Mouse (Mus musculus) hindbrain, embryonic 15.5 days (tissue): ENCODE measurements around the gene Grin1. TPM values are rescaled to one million over a fixed set of nuclear protein-coding genes. Genes with fewer than 3 reads are reported as not detected.

Experiments used
- ATAC-seq: fragments of 200-750 bp; cut with Nextera tagmentation; 2 replicates; pipeline ENCODE4 v1.8.0; 2017; ENCODE audit warnings: low read depth, moderate number of reproducible peaks, moderate TSS enrichment; ENCODE audit not compliant: low FRiP score
- H3K27ac ChIP-seq: fragments of 300-500 bp; sonication (generic); replicated peaks from 2 replicates; pipeline ENCODE4 v1.5.1; 2015; ENCODE audit warnings: mild to moderate bottlenecking, inconsistent platforms
- H3K27me3 ChIP-seq: fragments of 300-500 bp; sonication (generic); 2 replicates; pipeline ENCODE4 v1.6.1; 2015; ENCODE audit warnings: control low read depth, inconsistent platforms
- H3K36me3 ChIP-seq: fragments of 300-500 bp; sonication (generic); 2 replicates; pipeline ENCODE4 v1.6.1; 2015; ENCODE audit warnings: control low read depth, inconsistent platforms
- H3K4me1 ChIP-seq: fragments of 300-500 bp; sonication (generic); replicated peaks from 2 replicates; pipeline ENCODE4 v1.6.1; 2015; ENCODE audit warnings: control low read depth, inconsistent platforms
- H3K4me2 ChIP-seq: fragments of 300-500 bp; sonication (generic); 2 replicates; pipeline ENCODE4 v1.6.1; 2015; ENCODE audit warnings: moderate library complexity, mild to moderate bottlenecking, inconsistent platforms
- H3K4me3 ChIP-seq: fragments of 300-500 bp; sonication (generic); 2 replicates; pipeline ENCODE4 v1.5.1; 2015; ENCODE audit warnings: mild to moderate bottlenecking, inconsistent platforms
- H3K9ac ChIP-seq: fragments of 300-500 bp; sonication (generic); 2 replicates; pipeline ENCODE4 v1.6.1; 2015; ENCODE audit warnings: inconsistent platforms
- H3K9me3 ChIP-seq: fragments of 300-500 bp; sonication (generic); 2 replicates; pipeline ENCODE4 v1.6.1; 2016; ENCODE audit warnings: control low read depth, inconsistent platforms
- WGBS: fragments of 180-500 bp; shearing (Covaris S2); methylation state at CpG from one replicate; pipeline ENCODE4 v1.1.7; 2015; 5-methylcytosine and 5-hydroxymethylcytosine counted together
- polyA plus RNA-seq: library from polyadenylated mRNA; unstranded; fragments of >200 nt; fragmentation: Nextera tagmentation; extraction: Ambion mirVana; gene quantifications from 2 replicates; pipeline ENCODE4 v1.2.1, GENCODE M21; 2015

Grin1 gene
- polyA plus RNA-seq, 1 experiment from 2014 or later, result 61.3 TPM

DNA sequence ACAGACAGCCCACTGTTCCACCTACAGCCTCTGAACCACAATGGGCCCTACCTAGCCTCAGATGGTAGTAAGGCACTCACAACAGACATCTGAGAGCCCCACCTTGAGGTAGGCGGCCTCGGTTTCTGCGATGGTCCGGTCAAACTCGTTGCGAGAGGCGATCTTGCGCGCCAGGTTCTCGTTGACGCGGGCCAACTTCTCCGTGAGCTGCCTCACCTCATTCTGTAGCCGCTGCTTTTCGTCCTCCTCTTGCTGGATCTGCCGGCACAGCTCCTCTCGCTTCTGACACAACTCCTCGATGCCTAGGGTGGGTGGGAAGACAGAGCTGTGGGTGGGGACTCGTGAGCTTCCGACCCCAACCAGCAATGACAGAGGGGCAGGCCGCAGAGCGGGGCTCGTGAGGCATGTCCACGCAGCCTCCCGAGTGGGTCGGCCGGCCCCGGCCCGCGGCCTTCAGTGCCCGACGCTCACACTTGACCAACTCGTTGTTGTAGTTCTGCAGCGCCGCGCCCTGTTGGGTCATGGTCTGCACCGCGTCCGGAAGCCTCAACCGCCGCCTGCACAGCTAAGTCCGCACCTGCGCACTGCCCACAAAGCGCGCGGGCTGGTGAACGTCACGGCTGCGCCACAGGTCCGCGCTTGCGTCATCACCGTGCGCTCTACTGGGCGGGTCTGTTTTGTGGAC is 47.0 kb downstream of the Grin1 start, which contains the start of the genes Ssna1 and Anapc2:
Gene Ssna1, minus strand, starts transcription at position 612 of the 685 bp plus-strand sequence.
Gene Anapc2, plus strand, starts transcription at position 652 of the 685 bp plus-strand sequence.
- peak within 1 kb of the TSS; percentile 87 for H3K4me3 ChIP-seq
- H3K9ac ChIP-seq, result peak within 1 kb of the TSS; percentile 91
- peaks cover 56% of the 10 kb centered on the region for H3K4me1 ChIP-seq
- no peaks in the 10 kb centered on the region for H3K27me3 ChIP-seq
- peak within 1 kb of the TSS; percentile 79 for H3K27ac ChIP-seq
- peaks cover 52% of the 10 kb centered on the region for H3K36me3 ChIP-seq
- no peaks in the 10 kb centered on the region for H3K9me3 ChIP-seq
- peak; percentile 96 for ATAC-seq
- peak within 1 kb of the TSS; percentile 97 for H3K4me2 ChIP-seq
- under 1% methylated on average over 55 of the region's 55 CpGs for WGBS

DNA sequence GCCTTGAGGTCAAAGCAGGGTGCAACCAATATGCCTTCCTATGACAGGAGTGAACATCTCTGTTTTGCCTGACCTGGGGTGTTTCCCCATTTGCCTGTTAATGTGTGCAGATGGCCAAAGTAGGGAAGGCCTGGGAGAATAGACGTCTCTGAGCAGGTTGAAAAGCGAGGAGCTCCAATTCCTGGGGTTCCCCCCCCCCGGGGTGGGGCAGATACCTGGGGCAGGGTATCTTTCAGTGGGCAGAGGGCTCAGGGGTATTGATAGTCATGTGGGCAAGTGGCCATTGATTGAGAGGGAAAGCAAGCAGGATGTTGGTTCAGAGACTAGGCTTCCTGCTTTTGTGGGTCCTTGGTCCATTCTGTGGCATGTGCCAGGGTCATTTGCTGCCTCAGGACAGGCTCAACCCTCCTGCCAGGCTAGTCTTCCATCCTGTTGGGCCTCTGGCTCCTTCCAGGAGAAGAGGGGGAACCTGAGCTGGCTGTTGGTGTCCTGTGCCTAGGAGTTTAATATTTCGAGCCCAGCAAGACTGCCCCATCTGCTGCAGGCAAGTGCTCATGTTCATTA is 51.2 kb downstream of the Grin1 start:
- H3K9me3 ChIP-seq, result no peaks in the 10 kb centered on the region
- H3K4me2 ChIP-seq, result no peak overlapping the region; the same call in 1 of the 2 replicates
- 71% methylated on average over 4 of the region's 4 CpGs for WGBS
- peaks cover 17% of the 10 kb centered on the region; the same call in 1 of the 2 replicates for H3K36me3 ChIP-seq
- no peak overlapping the region for H3K4me3 ChIP-seq
- no peak overlapping the region for H3K27ac ChIP-seq
- no peaks in the 10 kb centered on the region for H3K27me3 ChIP-seq
- H3K4me1 ChIP-seq, result peaks cover 74% of the 10 kb centered on the region
- no peak for ATAC-seq
- H3K9ac ChIP-seq, result no peak overlapping the region

DNA sequence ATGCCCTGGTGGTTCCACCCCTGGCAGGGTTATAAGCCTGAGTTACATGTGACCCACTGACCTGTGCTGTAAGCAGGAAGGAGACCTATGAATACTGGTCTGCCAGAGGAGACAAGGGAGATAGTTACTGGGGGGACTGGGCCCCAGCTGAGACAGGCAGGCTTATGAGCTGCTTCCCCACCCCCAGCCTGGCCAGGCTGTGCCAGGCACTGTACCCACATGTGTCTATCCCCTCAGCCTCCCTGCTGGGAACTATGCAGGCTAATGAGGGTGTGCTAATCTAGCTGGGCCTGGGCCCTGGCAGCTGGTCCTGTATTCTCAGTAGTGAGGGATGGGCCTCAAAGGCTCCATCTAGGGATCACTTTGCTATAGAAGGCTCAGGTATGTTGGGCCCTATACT is 51.7 kb downstream of the Grin1 start:
- H3K36me3 ChIP-seq, result peaks cover 17% of the 10 kb centered on the region; the same call in 1 of the 2 replicates
- no peak overlapping the region for H3K9ac ChIP-seq
- peak overlapping the region; percentile 10; the same call in 1 of the 2 replicates for H3K4me3 ChIP-seq
- H3K27ac ChIP-seq, result peak overlapping the region; percentile 73
- no peaks in the 10 kb centered on the region for H3K27me3 ChIP-seq
- ATAC-seq, result no peak
- peaks cover 72% of the 10 kb centered on the region for H3K4me1 ChIP-seq
- H3K4me2 ChIP-seq, result peak overlapping the region; percentile 94
- H3K9me3 ChIP-seq, result no peaks in the 10 kb centered on the region

DNA sequence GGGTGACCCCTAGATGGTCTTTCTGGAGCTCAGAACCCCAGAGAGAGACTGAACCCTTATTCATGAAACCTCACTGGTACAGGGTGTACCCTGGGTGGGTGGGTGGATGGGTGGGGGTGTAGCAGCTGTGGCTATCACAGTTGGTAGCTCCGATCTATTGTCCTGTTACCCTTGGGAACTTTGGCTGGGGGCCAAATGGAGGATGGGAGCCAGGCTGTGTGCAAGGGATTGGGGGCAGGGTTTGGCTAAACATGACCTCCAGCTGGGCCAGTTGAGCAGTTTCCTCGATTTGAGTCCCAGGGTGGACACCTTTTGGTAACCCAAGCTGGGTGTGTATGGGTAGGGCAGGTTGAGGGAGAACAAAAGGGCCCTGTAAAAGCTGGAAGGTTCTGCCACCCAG is 52.3 kb downstream of the Grin1 start:
- WGBS, result 27% methylated on average over 2 of the region's 2 CpGs

DNA sequence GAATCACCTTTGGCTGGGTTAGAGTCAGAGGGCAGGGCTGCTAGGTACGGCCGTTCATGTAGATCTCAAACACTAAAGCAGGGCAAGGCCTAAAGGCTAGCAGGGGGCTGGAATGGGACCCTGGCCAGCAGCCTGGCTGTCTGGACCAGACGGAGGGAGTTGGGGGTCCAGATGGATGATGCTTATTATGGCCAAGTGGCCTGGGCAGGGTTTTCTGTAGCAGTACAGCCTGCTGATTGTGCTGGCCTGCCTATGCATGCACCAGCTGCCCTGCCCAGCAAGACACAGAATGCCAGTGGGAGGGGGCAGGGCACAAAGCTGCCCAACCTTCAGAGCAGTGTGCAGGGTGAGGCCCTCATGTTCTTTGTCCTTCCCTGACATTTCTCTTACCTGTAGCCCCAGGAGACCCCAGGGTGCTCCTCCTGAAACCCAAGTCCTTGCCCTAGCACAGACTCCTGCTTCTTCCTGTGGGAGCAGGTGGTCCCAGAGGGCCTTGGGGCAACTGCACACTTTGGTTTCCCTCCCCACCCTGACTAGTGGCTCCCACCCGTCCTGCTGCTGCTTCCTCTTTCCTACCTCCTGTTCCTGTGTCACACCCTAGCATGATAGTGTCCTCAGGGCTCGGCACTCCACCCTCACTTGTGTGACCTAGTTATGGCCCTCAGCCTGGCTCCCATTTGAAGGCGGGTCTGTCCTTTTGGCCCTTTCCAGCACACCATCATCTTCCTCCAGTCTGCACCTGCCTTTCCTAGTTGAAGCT is 52.9 kb downstream of the Grin1 start:
- Histone ChIP-seq H3K4me3 (peak overlapping the region; percentile 10), H3K36me3 (peaks cover 17% of the 10 kb centered on the region; the same call in 1 of the 2 replicates), H3K4me2 (peak overlapping the region; percentile 94), H3K9ac (peak overlapping the region; percentile 13; the same call in 1 of the 2 replicates), H3K27me3 (no peaks in the 10 kb centered on the region), H3K9me3 (no peaks in the 10 kb centered on the region), H3K27ac (peak overlapping the region; percentile 73), H3K4me1 (peaks cover 65% of the 10 kb centered on the region)
- no peak for ATAC-seq
- 49% methylated on average over 6 of the region's 6 CpGs for WGBS

More for the DNA sequence above, 52.3 kb downstream of the Grin1 start:
- Histone ChIP-seq H3K36me3 (peaks cover 17% of the 10 kb centered on the region; the same call in 1 of the 2 replicates), H3K9me3 (no peaks in the 10 kb centered on the region), H3K4me2 (peak overlapping the region; percentile 94), H3K27ac (peak overlapping the region; percentile 73), H3K9ac (0 out of 2 replicates have a peak overlapping the region, but pooled peaks have one; percentile 13), H3K4me3 (peak overlapping the region; percentile 10; the same call in 1 of the 2 replicates), H3K27me3 (no peaks in the 10 kb centered on the region), H3K4me1 (peaks cover 72% of the 10 kb centered on the region)
- no peak for ATAC-seq

DNA sequence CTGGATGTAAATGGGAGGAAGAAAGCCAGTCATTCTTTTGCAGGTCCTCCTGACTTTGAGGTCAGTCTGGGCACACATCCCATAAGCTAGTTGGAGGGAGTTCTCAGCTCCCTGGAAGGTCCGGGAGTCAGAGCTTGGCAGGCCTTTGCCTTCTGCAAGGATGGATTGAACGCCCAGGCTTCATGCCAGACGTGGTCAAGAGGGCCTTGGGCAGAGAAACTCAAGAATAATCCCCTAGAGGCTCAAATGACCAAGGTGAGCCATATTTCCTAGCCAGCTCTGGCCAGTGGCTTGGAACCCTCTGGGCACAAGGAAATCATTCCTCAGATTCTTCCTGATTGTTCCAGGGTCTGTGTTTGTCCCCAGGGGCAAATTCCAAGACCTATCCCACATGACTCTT is 54.1 kb downstream of the Grin1 start:
- Histone ChIP-seq H3K9ac (no peak overlapping the region; the same call in 1 of the 2 replicates), H3K36me3 (peaks cover 6% of the 10 kb centered on the region; the same call in 1 of the 2 replicates), H3K9me3 (no peaks in the 10 kb centered on the region), H3K4me3 (peak overlapping the region; percentile 74), H3K4me1 (peaks cover 53% of the 10 kb centered on the region), H3K4me2 (peak overlapping the region; percentile 94), H3K27me3 (no peaks in the 10 kb centered on the region), H3K27ac (no peak overlapping the region)
- no peak for ATAC-seq
- 59% methylated on average over 3 of the region's 3 CpGs for WGBS

DNA sequence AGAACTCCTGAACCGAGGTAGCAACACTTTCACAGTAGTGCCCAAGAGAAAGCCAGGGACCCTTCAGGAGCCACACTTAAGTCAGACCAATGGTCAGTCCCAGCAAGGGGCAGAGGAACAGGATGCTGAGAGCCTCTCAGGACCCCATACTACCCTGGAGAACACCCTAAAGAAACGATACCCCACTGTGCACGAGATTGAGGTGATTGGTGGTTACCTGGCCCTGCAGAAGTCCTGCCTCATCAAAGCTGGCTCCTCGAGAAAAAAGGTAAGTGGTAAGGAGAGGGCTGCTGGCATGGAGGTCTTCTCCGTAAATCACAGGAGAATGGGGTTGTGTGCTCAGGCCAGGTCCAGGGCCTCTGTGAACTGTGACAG is 54.7 kb downstream of the Grin1 start:
- Histone ChIP-seq H3K9me3 (no peaks in the 10 kb centered on the region), H3K9ac (peak overlapping the region; percentile 64), H3K36me3 (peaks cover under 1% of the 10 kb centered on the region; the same call in 1 of the 2 replicates), H3K4me2 (peak overlapping the region; percentile 94), H3K27me3 (no peaks in the 10 kb centered on the region), H3K4me3 (peak overlapping the region; percentile 74), H3K27ac (no peak overlapping the region), H3K4me1 (peaks cover 53% of the 10 kb centered on the region)
- 77% methylated on average over 5 of the region's 5 CpGs for WGBS
- no peak for ATAC-seq

DNA sequence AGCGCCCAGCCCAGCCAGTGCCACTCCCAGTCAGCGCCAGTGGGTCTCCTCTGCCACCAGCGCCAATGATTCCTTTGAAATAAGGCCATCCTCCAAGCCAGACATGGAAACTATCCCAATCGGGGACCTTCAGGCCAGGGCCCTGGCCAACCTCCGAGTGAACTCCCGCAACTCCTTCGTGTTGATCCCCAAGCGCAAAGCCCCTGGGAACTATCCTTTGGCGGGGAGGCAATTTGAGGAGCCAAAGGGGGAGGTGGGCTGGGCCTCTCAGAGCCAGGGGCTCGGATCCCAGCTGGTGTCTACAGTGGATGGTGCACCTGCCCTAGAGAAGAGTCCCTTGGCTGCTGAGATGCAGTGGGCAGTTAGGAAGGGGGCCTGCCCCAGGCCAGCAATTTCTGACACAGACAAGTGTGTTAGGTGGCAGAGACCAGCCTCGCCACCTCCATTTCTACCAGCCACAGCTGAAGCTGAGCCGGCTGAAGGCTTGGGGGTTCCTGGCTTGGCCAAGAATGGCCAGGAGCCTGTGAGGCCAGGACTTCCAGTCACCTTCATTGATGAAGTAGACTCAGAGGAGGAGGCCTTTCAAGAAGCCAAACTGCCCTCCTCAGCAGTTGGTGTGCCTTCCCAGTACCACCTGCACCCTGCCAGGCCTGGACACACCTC is 55.2 kb downstream of the Grin1 start:
- H3K36me3 ChIP-seq, result no peaks in the 10 kb centered on the region
- no peaks in the 10 kb centered on the region for H3K9me3 ChIP-seq
- H3K27ac ChIP-seq, result peak overlapping the region; percentile 80; the same call in 1 of the 2 replicates
- peaks cover 53% of the 10 kb centered on the region for H3K4me1 ChIP-seq
- H3K4me3 ChIP-seq, result peak overlapping the region; percentile 74
- H3K27me3 ChIP-seq, result no peaks in the 10 kb centered on the region
- peak overlapping the region; percentile 94 for H3K4me2 ChIP-seq
- no peak for ATAC-seq
- 21% methylated on average over 12 of the region's 12 CpGs for WGBS
- H3K9ac ChIP-seq, result peak overlapping the region; percentile 64

DNA sequence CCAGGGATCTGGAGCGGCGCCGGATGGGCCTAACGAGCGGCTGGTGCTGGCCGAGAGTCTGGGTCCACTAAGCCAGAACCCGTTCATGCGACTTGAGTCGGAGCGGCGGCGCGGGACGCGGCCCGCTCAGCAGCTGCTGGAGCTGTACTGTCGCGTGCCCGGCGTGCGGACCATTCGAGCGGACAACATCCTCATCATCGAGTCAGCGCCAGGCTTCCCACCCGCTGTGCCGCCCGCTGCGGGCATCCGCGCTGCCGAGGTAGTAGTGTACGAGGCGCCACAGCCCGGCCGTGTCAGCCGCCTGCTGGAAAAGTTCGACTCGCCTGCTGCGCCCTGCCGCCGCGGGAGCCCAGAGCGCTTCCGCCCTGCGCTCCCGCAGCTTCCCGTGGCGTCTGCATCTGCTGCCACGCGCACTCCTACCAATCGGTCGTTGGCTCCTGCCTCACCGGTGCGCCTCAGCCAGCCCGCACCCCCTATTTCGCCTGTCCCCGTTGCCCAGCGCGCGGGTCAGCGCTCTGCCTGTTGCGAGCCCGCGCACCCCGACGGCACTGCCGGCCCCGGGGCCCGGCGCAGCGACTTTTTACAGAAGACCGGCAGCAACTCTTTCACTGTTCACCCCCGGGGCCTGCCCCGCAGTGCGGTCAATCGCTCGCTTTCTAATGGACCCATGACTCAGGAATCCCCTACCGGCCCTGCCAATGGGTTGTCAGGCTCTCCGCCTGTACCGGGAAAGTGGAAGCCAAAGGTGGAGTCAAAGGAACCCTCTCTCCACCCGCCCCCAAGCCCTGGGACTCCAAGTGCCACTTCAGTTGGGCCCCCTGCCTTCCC is 56.0 kb downstream of the Grin1 start:
- WGBS, result under 1% methylated on average over 81 of the region's 82 CpGs
- H3K9ac ChIP-seq, result peak overlapping the region; percentile 64
- peak overlapping the region; percentile 94 for H3K4me2 ChIP-seq
- H3K9me3 ChIP-seq, result no peaks in the 10 kb centered on the region
- no peaks in the 10 kb centered on the region for H3K27me3 ChIP-seq
- H3K36me3 ChIP-seq, result no peaks in the 10 kb centered on the region
- ATAC-seq, result no peak; the same call in 1 of the 2 replicates
- peak overlapping the region; percentile 80 for H3K27ac ChIP-seq
- peak overlapping the region; percentile 74 for H3K4me3 ChIP-seq
- peaks cover 50% of the 10 kb centered on the region for H3K4me1 ChIP-seq

DNA sequence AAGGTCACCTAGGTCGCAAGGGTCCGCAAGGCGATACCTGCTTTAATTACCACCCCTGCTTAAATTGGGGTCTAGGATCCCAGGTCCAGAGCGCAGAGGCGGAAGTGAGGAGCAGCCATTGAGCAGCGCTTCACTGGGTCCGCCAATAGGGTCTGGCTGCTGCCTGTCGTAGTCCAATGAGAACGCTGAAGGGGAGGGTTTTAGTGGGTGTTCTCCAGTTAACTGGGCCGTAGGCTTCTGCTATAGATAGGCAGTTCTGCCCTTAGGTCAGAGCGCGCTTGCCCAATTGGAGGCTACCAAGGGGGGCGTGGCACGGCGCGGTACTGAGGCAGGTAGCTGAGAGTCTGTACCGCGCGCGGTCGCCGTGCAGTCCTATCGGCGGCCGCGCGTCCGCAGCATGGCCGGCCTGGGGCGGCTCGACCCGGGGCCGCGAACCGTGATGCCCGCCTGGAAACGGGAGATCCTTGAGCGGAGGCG is 56.7 kb downstream of the Grin1 start, which contains the start of gene Tprn:
Gene Tprn, plus strand, starts transcription at position 328 of the 477 bp plus-strand sequence.
- WGBS, result 1% methylated on average over 30 of the region's 39 CpGs
- Histone ChIP-seq H3K4me2 (peak within 1 kb of the TSS; percentile 94), H3K27ac (peak within 1 kb of the TSS; percentile 80), H3K36me3 (no peaks in the 10 kb centered on the region), H3K4me3 (peak within 1 kb of the TSS; percentile 74), H3K27me3 (no peaks in the 10 kb centered on the region), H3K9ac (peak within 1 kb of the TSS; percentile 64), H3K9me3 (no peaks in the 10 kb centered on the region), H3K4me1 (peaks cover 49% of the 10 kb centered on the region)
- ATAC-seq, result peak; percentile 99
